Comparison of ENCODE assay signal across 10 mouse cellular contexts in the genomic region with DNA sequence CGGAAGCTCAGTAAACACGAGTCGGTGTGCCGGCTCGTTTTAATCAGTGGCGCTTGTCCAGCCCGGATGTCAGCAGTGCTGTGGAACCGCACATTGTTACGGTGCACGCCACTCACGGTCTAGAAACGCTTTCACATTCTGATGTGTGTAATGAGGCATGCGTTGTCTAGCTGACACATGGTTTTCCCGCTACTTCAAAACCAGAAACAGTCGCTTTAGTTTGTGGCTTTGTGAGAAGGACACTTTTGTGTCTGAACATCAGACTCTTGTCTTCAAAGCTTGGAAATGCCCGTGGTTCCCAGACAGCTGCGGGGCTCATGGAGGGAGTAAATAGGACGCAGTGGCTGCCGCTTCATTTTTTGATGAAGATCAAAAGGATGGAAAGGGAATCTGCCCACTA.
DNase-seq lines count a peak whose midpoint lies in the region; ATAC-seq and TF ChIP-seq lines count a peak whose summit lies in the region.
"Had no signal": no experiment of that assay in that cellular context is flagged by ENCODE, and none has a peak within 500 bp of the region (broad histone marks: within the 10 kb centered on the region; RNA-seq: fewer than 3 reads in every experiment).

No protein-coding gene starts in this region.

- 47% methylated on average over 19 of the region's 19 CpGs for WGBS in neural tube, embryonic 12.5 days
- WGBS in intestine, embryonic 15.5 days: 65% methylated on average over 19 of the region's 19 CpGs

- 0 out of 2 replicates have a peak, but pooled peaks have one; percentile 56 for ATAC-seq in neural tube, embryonic 12.5 days (ENCODE audit: low FRiP score, low read depth)
- ATAC-seq in megakaryocyte, adult 5-6 weeks (ENCODE audit: poor library complexity, severe bottlenecking): no peak
- ATAC-seq in intestine, embryonic 15.5 days: no peak
- ATAC-seq: inflammation-experienced regulatory T-cells, adult 6 months had no signal

- no peaks in the 10 kb centered on the region for H3K27me3 ChIP-seq in neural tube, embryonic 12.5 days (replicated peaks)
- no peaks in the 10 kb centered on the region for H3K27me3 ChIP-seq in intestine, embryonic 15.5 days (replicated peaks)
- H3K27me3 ChIP-seq: liver, embryonic 13.5 days had no signal

- no peaks in the 10 kb centered on the region for H3K4me1 ChIP-seq in neural tube, embryonic 12.5 days
- H3K4me1 ChIP-seq in intestine, embryonic 15.5 days (replicated peaks): no peaks in the 10 kb centered on the region
- H3K4me1 ChIP-seq: liver, embryonic 13.5 days had no signal

- no peaks in the 10 kb centered on the region for H3K36me3 ChIP-seq in neural tube, embryonic 12.5 days
- H3K36me3 ChIP-seq in intestine, embryonic 15.5 days: no peaks in the 10 kb centered on the region
- H3K36me3 ChIP-seq: liver, embryonic 13.5 days had no signal

- no peak overlapping the region for H3K27ac ChIP-seq in layer of hippocampus, adult 2 months
- no peak overlapping the region for H3K27ac ChIP-seq in neural tube, embryonic 12.5 days
- no peak overlapping the region for H3K27ac ChIP-seq in intestine, embryonic 15.5 days
- H3K27ac ChIP-seq: liver, embryonic 13.5 days had no signal

- no peak for TF ChIP-seq CTCF in layer of hippocampus, adult 2 months (conservative IDR thresholded peaks at IDR 0.05)

- no peak overlapping the region for H3K9ac ChIP-seq in neural tube, embryonic 12.5 days
- H3K9ac ChIP-seq in intestine, embryonic 15.5 days: no peak overlapping the region
- H3K9ac ChIP-seq: liver, embryonic 13.5 days had no signal

- H3K4me3 ChIP-seq in layer of hippocampus, adult 2 months: peak overlapping the region; percentile 38
- no peak overlapping the region for H3K4me3 ChIP-seq in neural tube, embryonic 12.5 days
- H3K4me3 ChIP-seq in intestine, embryonic 15.5 days (replicated peaks): no peak overlapping the region
- H3K4me3 ChIP-seq: liver, embryonic 13.5 days had no signal

- peak overlapping the region; percentile 49 for H3K4me2 ChIP-seq in neural tube, embryonic 12.5 days (replicated peaks)
- H3K4me2 ChIP-seq in intestine, embryonic 15.5 days (replicated peaks): no peak overlapping the region
- H3K4me2 ChIP-seq: liver, embryonic 13.5 days had no signal

- H3K9me3 ChIP-seq in neural tube, embryonic 12.5 days: no peaks in the 10 kb centered on the region
- no peaks in the 10 kb centered on the region for H3K9me3 ChIP-seq in intestine, embryonic 15.5 days
- H3K9me3 ChIP-seq: liver, embryonic 13.5 days had no signal

- DNase-seq in layer of hippocampus, adult 2 months (ENCODE audit: low spot score in 2 of 2): no peak
- DNase-seq in layer of hippocampus, postnatal 36 days: no peak
- peak; percentile 58 for DNase-seq in embryo, embryonic 10.5 days (ENCODE audit: low spot score)
- DNase-seq in kidney, adult 9 months: peak; percentile 5
- no peak for DNase-seq in adipocyte (ENCODE audit: low spot score)
- DNase-seq: liver, embryonic 13.5 days had no signal

Comparison
In these comparisons a context has a peak if more than half of its experiments do, and no peak if none do; other contexts are left out.
1. DNase-seq: peak in embryo, embryonic 10.5 days (single experiment) and kidney, adult 9 months (single experiment); none in layer of hippocampus, adult 2 months (0 of 2), layer of hippocampus, postnatal 36 days (0 of 2) and adipocyte (single experiment).